Mouse (Mus musculus) bone marrow macrophage, adult 2 months (primary cell): ENCODE measurements around the gene Rslcan18.
A peak's percentile ranks its signal among the peaks of the same experiment; 100 is the strongest.

ENCODE experiments used
- CTCF ChIP-seq: IDR thresholded peaks from 2 replicates; pipeline ENCODE4 v1.5.1; 2012; ENCODE audit warnings: low read depth, mild to moderate bottlenecking, low read length, moderate library complexity
- POLR2A ChIP-seq: IDR thresholded peaks from 2 replicates; pipeline ENCODE4 v1.6.1; 2012; ENCODE audit warnings: mild to moderate bottlenecking, low read depth, low read length, borderline replicate concordance

DNA sequence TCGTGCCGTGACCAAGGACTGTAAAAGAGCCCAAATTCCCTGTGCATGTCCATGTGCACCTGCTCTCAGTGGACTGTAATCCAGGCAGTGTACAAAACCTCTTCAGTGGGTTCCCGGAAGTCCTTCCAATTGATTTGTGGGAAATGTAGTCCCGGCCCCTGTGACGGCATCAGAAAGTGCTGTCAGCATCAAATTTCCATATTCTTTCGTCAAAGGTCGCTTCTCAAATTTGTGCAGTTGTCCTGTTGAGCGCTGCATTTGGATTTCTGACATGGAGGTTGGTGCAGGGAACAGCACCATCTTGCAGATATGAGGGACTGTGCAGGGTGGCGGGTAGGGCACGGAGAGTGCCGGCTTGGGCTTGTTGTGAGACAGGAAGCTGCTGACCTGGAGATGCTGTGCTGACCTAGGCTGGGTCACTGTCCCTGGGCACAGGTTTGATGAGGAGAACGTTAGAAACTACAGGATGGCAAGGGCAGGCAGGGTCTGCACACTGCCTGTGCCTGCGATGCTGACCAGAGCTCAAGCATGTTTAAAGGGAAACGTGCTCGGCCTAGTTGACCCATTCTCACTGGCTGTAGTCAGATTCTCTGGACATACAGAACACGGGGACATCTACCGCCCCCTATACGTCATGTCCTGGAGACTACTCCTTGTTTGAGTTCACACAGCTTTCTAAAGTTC, 12.1 kb upstream of the Rslcan18 start:
- 0 out of 2 replicates have a peak, but pooled peaks have one; percentile 14 for TF ChIP-seq CTCF
- TF ChIP-seq POLR2A, result no peak; the same call in 1 of the 2 replicates
